Mouse (Mus musculus) heart, postnatal 0 days (tissue): ENCODE data around the gene Tnfrsf1a. TPM values are rescaled to one million over a fixed set of nuclear protein-coding genes. Genes with fewer than 3 reads are reported as not detected.

Experiments used
- ATAC-seq: fragments of 200-750 bp; cut with Nextera tagmentation; 2 replicates; pipeline ENCODE4 v1.8.0; 2017; ENCODE audit warnings: low read depth, moderate number of reproducible peaks, moderate library complexity; ENCODE audit not compliant: insufficient read depth
- DNase-seq: peaks from one replicate; pipeline ENCODE4 v3.0.0-alpha.2; 2016; ENCODE audit warnings: low spot score
- H3K27ac ChIP-seq: fragments of 300-500 bp; sonication (generic); 2 replicates; pipeline ENCODE4 v1.5.1; 2014; ENCODE audit warnings: low read depth, mild to moderate bottlenecking
- H3K27me3 ChIP-seq: fragments of 300-500 bp; sonication (generic); 2 replicates; pipeline ENCODE4 v1.6.1; 2014; ENCODE audit warnings: low read length, mixed read lengths; ENCODE audit not compliant: control insufficient read depth, insufficient read depth
- H3K36me3 ChIP-seq: fragments of 300-500 bp; sonication (generic); replicated peaks from 2 replicates; pipeline ENCODE4 v1.6.1; 2014; ENCODE audit warnings: low read length, mixed read lengths; ENCODE audit not compliant: control insufficient read depth, insufficient read depth
- H3K4me1 ChIP-seq: fragments of 300-500 bp; sonication (generic); 2 replicates; pipeline ENCODE4 v1.6.1; 2014; ENCODE audit warnings: antibody characterized with exemption; ENCODE audit not compliant: control insufficient read depth, insufficient read depth
- H3K4me2 ChIP-seq: fragments of 300-500 bp; sonication (generic); 2 replicates; pipeline ENCODE4 v1.6.1; 2014; ENCODE audit warnings: low read depth, mild to moderate bottlenecking, low read length, moderate library complexity
- H3K4me3 ChIP-seq: fragments of 300-500 bp; sonication (generic); 2 replicates; pipeline ENCODE4 v1.5.1; 2014; ENCODE audit warnings: low read depth, low read length
- H3K9ac ChIP-seq: fragments of 300-500 bp; sonication (generic); replicated peaks from 2 replicates; pipeline ENCODE4 v1.6.1; 2014; ENCODE audit warnings: low read depth, low read length, mixed read lengths
- H3K9me3 ChIP-seq: fragments of 300-500 bp; sonication (generic); replicated peaks from 2 replicates; pipeline ENCODE4 v1.6.1; 2016; ENCODE audit warnings: low read length; ENCODE audit not compliant: control insufficient read depth
- CTCF ChIP-seq: IDR thresholded peaks from 2 replicates; pipeline ENCODE4 v1.5.1; 2016; ENCODE audit warnings: antibody characterized with exemption, control low read depth, low read depth
- EP300 ChIP-seq: IDR thresholded peaks from 2 replicates; pipeline ENCODE4 v1.6.1; 2016; ENCODE audit warnings: antibody characterized with exemption, low read depth
- WGBS: fragments of 180-500 bp; shearing (Covaris S2); extraction: QIAGEN DNeasy Blood & Tissue Kit; methylation state at CpG from one replicate; pipeline ENCODE4 v1.1.7; 2014; 5-methylcytosine and 5-hydroxymethylcytosine counted together
- polyA plus RNA-seq: library from polyadenylated mRNA; unstranded; fragments of >200 nt; fragmentation: Nextera tagmentation; extraction: Ambion mirVana; gene quantifications from 2 replicates; pipeline ENCODE4 v1.2.1, GENCODE M21; 2015
- total RNA-seq: library from RNA; depleted of rRNA; stranded (reverse); fragments of >200 nt; gene quantifications from 2 replicates; pipeline ENCODE4 v1.2.3, GENCODE M21; 2014; ENCODE audit warnings: low replicate concordance

Gene Tnfrsf1a
- total and polyA plus RNA-seq, 2 experiments from 2014 or later, result 37.1 to 39.8 TPM

DNA sequence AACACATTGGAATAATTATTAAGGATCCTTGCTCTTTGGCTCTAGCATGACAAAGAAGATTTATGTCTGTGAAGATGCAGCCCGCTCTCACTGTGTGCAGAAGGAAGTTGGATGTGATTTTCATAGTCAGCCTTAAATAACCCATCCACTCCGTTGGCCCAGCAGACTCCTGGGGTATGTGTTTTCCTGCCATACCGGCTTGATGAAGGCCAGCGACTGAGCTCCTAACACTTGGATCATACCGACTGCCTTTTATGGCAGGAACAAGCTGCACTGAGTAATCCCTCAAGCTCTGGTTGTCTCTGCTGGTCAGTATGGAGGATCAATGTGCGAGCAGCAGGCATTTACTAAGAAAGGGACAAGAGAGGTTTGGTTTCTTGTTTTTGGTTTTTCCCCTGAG, 43.7 kb upstream of the Tnfrsf1a start:
- H3K4me2 ChIP-seq, result no peak overlapping the region
- H3K9ac ChIP-seq, result no peak overlapping the region
- ATAC-seq (no peak), DNase-seq (no peak)
- WGBS, result 68% methylated on average over 6 of the region's 6 CpGs
- no peak for TF ChIP-seq CTCF
- no peak for TF ChIP-seq EP300
- H3K27ac ChIP-seq, result no peak overlapping the region
- H3K9me3 ChIP-seq, result no peaks in the 10 kb centered on the region
- H3K36me3 ChIP-seq, result peaks cover 36% of the 10 kb centered on the region
- no peaks in the 10 kb centered on the region for H3K4me1 ChIP-seq
- no peak overlapping the region for H3K4me3 ChIP-seq
- H3K27me3 ChIP-seq, result no peaks in the 10 kb centered on the region

DNA sequence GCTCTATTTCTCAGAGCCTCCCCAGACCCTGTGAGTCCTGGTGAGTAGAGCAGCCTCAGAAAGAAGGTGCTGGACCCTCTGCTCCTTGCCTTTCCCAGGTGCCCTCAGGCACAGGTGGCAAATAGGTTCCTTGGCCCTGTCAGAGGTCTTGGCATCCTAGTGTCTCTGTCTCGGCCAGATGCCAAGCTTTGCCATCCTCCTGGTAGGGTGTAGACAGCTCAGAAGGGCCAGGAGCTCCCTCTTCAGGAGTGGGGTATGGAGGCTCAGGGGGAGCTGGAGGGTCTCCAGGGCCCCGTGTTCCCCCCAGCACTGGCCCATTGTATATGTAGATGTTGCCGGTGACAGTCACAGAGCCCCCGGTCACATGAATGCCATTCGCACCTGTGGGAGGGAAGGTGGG, 42.1 kb upstream of the Tnfrsf1a start:
- H3K4me2 ChIP-seq, result no peak overlapping the region
- peaks cover 5% of the 10 kb centered on the region for H3K4me1 ChIP-seq
- H3K36me3 ChIP-seq, result peaks cover 51% of the 10 kb centered on the region
- no peak for TF ChIP-seq EP300
- TF ChIP-seq CTCF, result no peak
- H3K4me3 ChIP-seq, result no peak overlapping the region
- H3K9me3 ChIP-seq, result no peaks in the 10 kb centered on the region
- 89% methylated on average over 5 of the region's 5 CpGs for WGBS
- DNase-seq (no peak), ATAC-seq (no peak)
- no peak overlapping the region for H3K27ac ChIP-seq
- no peak overlapping the region for H3K9ac ChIP-seq
- H3K27me3 ChIP-seq, result no peaks in the 10 kb centered on the region

DNA sequence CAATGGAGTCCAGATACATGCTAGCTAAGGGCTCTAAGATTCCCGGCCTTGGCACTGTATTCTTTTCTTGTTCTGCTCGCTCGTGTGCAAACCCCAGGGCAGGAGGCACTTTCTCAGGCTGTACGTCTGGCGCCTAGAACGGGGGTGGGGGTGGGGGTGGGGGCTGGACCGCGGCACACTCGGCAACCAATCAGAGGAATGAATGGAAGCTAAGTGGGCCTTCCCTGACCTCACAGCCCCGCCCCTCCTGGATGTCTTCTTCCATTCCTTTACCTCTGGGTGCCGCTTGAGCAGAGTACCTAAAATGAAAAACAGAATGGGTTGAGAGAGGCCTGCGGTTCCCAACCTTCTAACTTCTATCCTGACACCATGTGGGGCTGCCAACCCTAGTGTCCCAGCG, 40.2 kb upstream of the Tnfrsf1a start:
- H3K4me2 ChIP-seq, result no peak overlapping the region
- no peak overlapping the region for H3K4me3 ChIP-seq
- 35% methylated on average over 13 of the region's 13 CpGs for WGBS
- H3K9me3 ChIP-seq, result no peaks in the 10 kb centered on the region
- H3K27ac ChIP-seq, result no peak overlapping the region
- H3K9ac ChIP-seq, result no peak overlapping the region
- DNase-seq (no peak), ATAC-seq (no peak)
- H3K4me1 ChIP-seq, result peaks cover 18% of the 10 kb centered on the region
- TF ChIP-seq EP300 (no peak), CTCF (no peak)
- peaks cover 51% of the 10 kb centered on the region for H3K36me3 ChIP-seq
- no peaks in the 10 kb centered on the region for H3K27me3 ChIP-seq

DNA sequence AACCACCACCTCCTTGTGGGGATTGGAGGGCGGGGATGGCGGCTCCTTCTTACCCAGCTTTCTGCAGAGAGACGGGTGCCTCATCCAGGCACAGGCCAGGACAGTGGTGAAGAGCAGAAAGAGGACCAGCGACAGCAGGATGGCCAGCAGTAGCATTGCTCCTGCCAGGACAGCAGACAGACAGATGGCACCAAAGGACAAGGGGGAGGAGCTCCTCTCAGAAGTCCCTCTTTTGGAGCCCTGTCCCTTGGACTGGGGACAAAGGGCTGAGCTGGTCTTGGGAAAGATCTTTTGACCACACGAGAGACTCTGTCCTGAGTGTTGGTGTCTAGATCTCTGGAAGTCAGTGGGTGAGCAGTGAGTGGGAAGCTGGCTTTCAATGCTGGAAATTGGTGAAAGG, 39.8 kb upstream of the Tnfrsf1a start:
- H3K4me3 ChIP-seq, result no peak overlapping the region
- 68% methylated on average over 5 of the region's 5 CpGs for WGBS
- no peaks in the 10 kb centered on the region for H3K27me3 ChIP-seq
- no peak overlapping the region for H3K27ac ChIP-seq
- no peaks in the 10 kb centered on the region for H3K9me3 ChIP-seq
- H3K4me1 ChIP-seq, result peaks cover 21% of the 10 kb centered on the region
- no peak for TF ChIP-seq EP300
- TF ChIP-seq CTCF, result no peak
- no peak overlapping the region for H3K9ac ChIP-seq
- no peak overlapping the region for H3K4me2 ChIP-seq
- H3K36me3 ChIP-seq, result peaks cover 51% of the 10 kb centered on the region
- ATAC-seq, result no peak
- DNase-seq, result no peak

- H3K4me1 ChIP-seq, result peaks cover 21% of the 10 kb centered on the region
- no peaks in the 10 kb centered on the region for H3K27me3 ChIP-seq
- H3K27ac ChIP-seq, result no peak overlapping the region
- 63% methylated on average over 9 of the region's 9 CpGs for WGBS
- TF ChIP-seq CTCF (no peak), EP300 (no peak)
- H3K4me2 ChIP-seq, result peak overlapping the region; percentile 84
- H3K9me3 ChIP-seq, result no peaks in the 10 kb centered on the region
- H3K4me3 ChIP-seq, result peak overlapping the region; percentile 63
- ATAC-seq, result no peak
- H3K9ac ChIP-seq, result peak overlapping the region; percentile 85
- H3K36me3 ChIP-seq, result peaks cover 41% of the 10 kb centered on the region
- DNase-seq, result no peak
These were observed 37.0 kb upstream of the Tnfrsf1a start for GRCm38 (mm10) chr6:125312171-125312570.

- no peak for DNase-seq
- Histone ChIP-seq H3K4me2 (peak overlapping the region; percentile 84), H3K4me3 (peak overlapping the region; percentile 63), H3K9me3 (no peaks in the 10 kb centered on the region), H3K4me1 (peaks cover 21% of the 10 kb centered on the region), H3K27ac (peak overlapping the region; percentile 77), H3K27me3 (no peaks in the 10 kb centered on the region), H3K36me3 (peaks cover 37% of the 10 kb centered on the region), H3K9ac (peak overlapping the region; percentile 85)
- WGBS, result 43% methylated on average over 22 of the region's 22 CpGs
- ATAC-seq, result no peak
- TF ChIP-seq CTCF (no peak), EP300 (no peak)
These were observed 36.4 kb upstream of the Tnfrsf1a start for GRCm38 (mm10) chr6:125312581-125313355.
